Mouse (Mus musculus) bone marrow, adult 2 months (tissue): ENCODE measurements around the gene Cpsf4l.

Experiments used
- CTCF ChIP-seq: fragments of 200-500 bp; IDR thresholded peaks from 2 replicates; pipeline ENCODE4 v1.5.1; 2011; ENCODE audit warnings: low read length, control low read depth; ENCODE audit not compliant: control insufficient read depth, insufficient read depth
- POLR2A ChIP-seq: fragments of 200-500 bp; IDR thresholded peaks from 2 replicates; pipeline ENCODE4 v1.6.1; 2011; ENCODE audit warnings: low read depth, mild to moderate bottlenecking, control low read depth, low read length, borderline replicate concordance; ENCODE audit not compliant: control insufficient read depth

GRCm38 (mm10) chr11:113751484-113752084 is 41.8 kb upstream of the Cpsf4l start, which contains the start of gene Cdc42ep4:
- TF ChIP-seq CTCF = no peak
- peak; percentile 93 for TF ChIP-seq POLR2A
